Mouse (Mus musculus): ENCODE data around the gene Ago3.

DNA sequence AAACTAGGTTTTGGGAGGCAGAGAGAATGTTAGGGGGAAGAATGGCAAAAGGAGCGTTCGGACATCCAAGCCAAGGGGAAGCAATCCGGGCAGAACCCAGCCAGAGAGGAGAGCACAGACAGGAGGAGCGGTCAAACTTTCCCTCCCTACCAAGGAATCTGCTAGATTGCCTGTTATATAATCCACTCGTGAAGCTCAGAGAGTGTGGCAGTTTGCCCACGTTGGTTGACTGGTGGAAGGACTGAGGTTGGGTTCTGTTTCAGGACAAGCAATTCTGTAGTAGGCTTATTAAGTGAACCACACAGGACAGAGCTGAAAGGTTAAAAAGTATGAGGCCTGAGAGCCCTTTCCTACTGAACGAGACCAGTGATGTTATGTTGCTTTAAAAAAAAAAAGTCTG is 17.8 kb upstream of the Ago3 start:
- no peak for TF ChIP-seq MAFK (IDR thresholded peaks at IDR 0.05; ENCODE audit: insufficient read depth, low read depth, low read length)
- no peak for TF ChIP-seq CHD2 (IDR thresholded peaks at IDR 0.05; ENCODE audit: low read depth, low read length)
- TF ChIP-seq HCFC1 (IDR thresholded peaks at IDR 0.05; ENCODE audit: borderline replicate concordance, insufficient read depth, low read length) = no peak
